Mouse (Mus musculus) hindbrain, embryonic 11.5 days (tissue): ENCODE results near the gene Ptgis. TPM values are rescaled to one million over a fixed set of nuclear protein-coding genes. Genes with fewer than 3 reads are reported as not detected.

ENCODE experiments used
- ATAC-seq: fragments of 200-750 bp; cut with Nextera tagmentation; 2 replicates; pipeline ENCODE4 v1.8.0; 2017; ENCODE audit warnings: mild to moderate bottlenecking, moderate TSS enrichment, moderate library complexity; ENCODE audit not compliant: low FRiP score
- DNase-seq: peaks from one replicate; pipeline ENCODE4 v3.0.0-alpha.2; 2015; ENCODE audit warnings: low spot score
- H3K27ac ChIP-seq: fragments of 300-500 bp; sonication (generic); 2 replicates; pipeline ENCODE4 v1.5.1; 2014; ENCODE audit warnings: mild to moderate bottlenecking, low read depth, low read length
- H3K27me3 ChIP-seq: fragments of 300-500 bp; sonication (generic); 2 replicates; pipeline ENCODE4 v1.6.1; 2014; ENCODE audit warnings: mild to moderate bottlenecking, low read length, moderate library complexity, mixed read lengths; ENCODE audit not compliant: control insufficient read depth, insufficient read depth
- H3K36me3 ChIP-seq: fragments of 300-500 bp; sonication (generic); 2 replicates; pipeline ENCODE4 v1.6.1; 2014; ENCODE audit warnings: mild to moderate bottlenecking, low read length, moderate library complexity, mixed read lengths; ENCODE audit not compliant: control insufficient read depth, insufficient read depth
- H3K4me1 ChIP-seq: fragments of 300-500 bp; sonication (generic); replicated peaks from 2 replicates; pipeline ENCODE4 v1.6.1; 2014; ENCODE audit warnings: low read length, mixed read lengths; ENCODE audit not compliant: control insufficient read depth, insufficient read depth
- H3K4me2 ChIP-seq: fragments of 300-500 bp; sonication (generic); replicated peaks from 2 replicates; pipeline ENCODE4 v1.6.1; 2014; ENCODE audit warnings: mild to moderate bottlenecking, low read depth, low read length
- H3K4me3 ChIP-seq: fragments of 300-500 bp; sonication (generic); 2 replicates; pipeline ENCODE4 v1.5.1; 2014; ENCODE audit warnings: low read depth, low read length
- H3K9ac ChIP-seq: fragments of 300-500 bp; sonication (generic); 2 replicates; pipeline ENCODE4 v1.6.1; 2014; ENCODE audit warnings: low read depth, low read length
- H3K9me3 ChIP-seq: fragments of 300-500 bp; sonication (generic); 2 replicates; pipeline ENCODE4 v1.6.1; 2016; ENCODE audit warnings: low read length; ENCODE audit not compliant: control insufficient read depth
- WGBS: fragments of 180-500 bp; shearing (Covaris S2); extraction: QIAGEN DNeasy Blood & Tissue Kit; methylation state at CpG from one replicate; pipeline ENCODE4 v1.1.7; 2014; 5-methylcytosine and 5-hydroxymethylcytosine counted together
- polyA plus RNA-seq: library from polyadenylated mRNA; unstranded; fragments of >200 nt; fragmentation: Nextera tagmentation; extraction: Ambion mirVana; gene quantifications from 2 replicates; pipeline ENCODE4 v1.2.1, GENCODE M21; 2014

Gene Ptgis
- polyA plus RNA-seq: 7.4 and 10.5 TPM in 2 replicates

DNA sequence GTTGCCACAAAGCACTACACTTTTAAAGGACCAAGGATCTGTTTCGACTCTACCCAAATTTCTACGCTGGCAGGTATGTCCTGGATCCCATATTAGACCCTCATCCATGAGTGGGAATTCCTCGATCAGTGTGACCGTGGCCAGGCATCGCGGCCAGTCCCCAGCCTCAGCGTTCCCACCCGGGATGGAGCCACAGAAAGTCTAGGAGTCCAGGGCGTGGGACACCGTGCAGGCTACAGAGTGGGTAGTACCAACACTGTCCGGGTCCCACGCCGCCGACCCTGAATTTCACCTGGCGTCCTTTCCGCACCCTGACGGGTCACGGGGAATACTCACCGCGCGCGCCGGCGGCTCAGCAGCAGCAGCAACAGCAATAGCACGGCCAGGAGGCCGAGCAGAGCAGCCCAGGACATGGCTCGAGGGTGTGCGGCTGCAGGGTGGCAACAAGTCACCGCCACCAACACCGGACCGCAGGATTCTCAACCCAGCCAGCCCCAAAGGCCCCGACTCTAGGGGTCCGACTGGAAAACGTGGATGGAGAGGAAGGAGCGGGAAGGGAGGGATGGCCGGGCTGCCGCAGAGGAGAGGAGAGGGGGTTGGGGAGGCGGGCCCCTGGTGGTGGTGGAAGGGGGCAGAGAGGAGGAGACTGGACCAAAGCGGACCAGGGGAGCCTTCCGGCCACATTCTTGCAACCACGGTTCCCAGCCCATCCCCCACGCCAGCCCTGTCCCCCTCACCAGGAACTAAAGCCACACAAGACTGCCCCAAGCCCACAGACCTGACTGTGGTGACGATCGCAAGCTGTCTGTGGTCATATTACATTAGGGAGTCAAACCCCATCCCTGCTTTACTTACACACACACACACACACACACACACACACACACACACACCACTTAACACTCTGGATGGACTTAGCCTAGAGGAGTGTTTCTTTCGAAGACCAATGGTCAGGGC lies at the start of gene Ptgis:
TSS of gene Ptgis (minus strand) at position 597 of the 957 bp plus-strand sequence.
- DNase-seq (peak; percentile 61), ATAC-seq (peak; percentile 35; the same call in 1 of the 2 replicates)
- peaks cover 2% of the 10 kb centered on the region; the same call in 1 of the 2 replicates for H3K27me3 ChIP-seq
- H3K4me1 ChIP-seq: no peaks in the 10 kb centered on the region
- no peak within 1 kb of the TSS for H3K27ac ChIP-seq
- peak within 1 kb of the TSS; percentile 58 for H3K4me2 ChIP-seq
- peak within 1 kb of the TSS; percentile 38 for H3K4me3 ChIP-seq
- no peaks in the 10 kb centered on the region for H3K9me3 ChIP-seq
- peak within 1 kb of the TSS; percentile 32 for H3K9ac ChIP-seq
- WGBS: 2% methylated on average over 42 of the region's 45 CpGs
- H3K36me3 ChIP-seq: no peaks in the 10 kb centered on the region

DNA sequence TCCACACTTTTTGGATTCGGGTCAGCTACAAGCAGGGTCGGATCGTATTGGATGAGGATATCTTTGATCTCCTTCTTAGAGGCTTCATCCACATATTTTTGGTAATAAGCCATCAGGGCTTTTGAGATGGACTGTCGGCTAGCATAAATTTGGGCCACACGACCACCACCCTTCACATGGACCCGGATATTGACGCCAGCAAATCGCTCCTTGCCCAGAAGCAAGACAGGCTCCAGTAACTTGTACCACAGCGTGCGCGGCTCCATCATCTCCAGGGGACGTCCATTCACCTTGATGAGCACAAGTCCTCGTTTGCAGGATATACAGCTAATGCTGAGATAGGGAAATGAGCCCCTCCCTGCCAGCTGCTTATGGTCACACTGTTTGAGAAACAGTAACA lies 41.1 kb upstream of the Ptgis start:
- ATAC-seq (no peak), DNase-seq (no peak)
- H3K27ac ChIP-seq: no peak overlapping the region
- no peaks in the 10 kb centered on the region for H3K36me3 ChIP-seq
- H3K9ac ChIP-seq: no peak overlapping the region
- 88% methylated on average over 13 of the region's 13 CpGs for WGBS
- no peak overlapping the region for H3K4me3 ChIP-seq
- no peaks in the 10 kb centered on the region for H3K4me1 ChIP-seq
- no peaks in the 10 kb centered on the region for H3K27me3 ChIP-seq
- H3K9me3 ChIP-seq: no peaks in the 10 kb centered on the region
- H3K4me2 ChIP-seq: no peak overlapping the region

DNA sequence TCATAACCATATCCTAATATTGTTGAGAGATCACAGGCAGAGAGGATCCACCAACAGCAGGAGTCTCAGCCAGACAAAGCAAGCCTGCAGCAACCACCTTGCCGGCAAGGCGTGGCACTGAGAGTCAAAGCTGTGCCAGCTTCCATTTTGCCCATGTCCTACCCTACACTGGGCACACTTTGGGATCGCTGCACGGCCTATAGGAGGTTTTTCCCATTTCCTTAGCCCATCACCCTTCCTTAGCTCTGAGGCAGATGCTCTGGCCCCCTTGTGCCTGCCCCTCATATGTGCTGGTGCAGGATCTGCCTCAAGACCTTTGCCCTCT lies 40.5 kb upstream of the Ptgis start:
- no peak overlapping the region for H3K27ac ChIP-seq
- no peaks in the 10 kb centered on the region for H3K9me3 ChIP-seq
- H3K4me3 ChIP-seq: no peak overlapping the region
- H3K36me3 ChIP-seq: no peaks in the 10 kb centered on the region
- DNase-seq (no peak), ATAC-seq (no peak)
- no peak overlapping the region for H3K4me2 ChIP-seq
- H3K4me1 ChIP-seq: no peaks in the 10 kb centered on the region
- 89% methylated on average over 4 of the region's 4 CpGs for WGBS
- no peaks in the 10 kb centered on the region for H3K27me3 ChIP-seq
- no peak overlapping the region for H3K9ac ChIP-seq

DNA sequence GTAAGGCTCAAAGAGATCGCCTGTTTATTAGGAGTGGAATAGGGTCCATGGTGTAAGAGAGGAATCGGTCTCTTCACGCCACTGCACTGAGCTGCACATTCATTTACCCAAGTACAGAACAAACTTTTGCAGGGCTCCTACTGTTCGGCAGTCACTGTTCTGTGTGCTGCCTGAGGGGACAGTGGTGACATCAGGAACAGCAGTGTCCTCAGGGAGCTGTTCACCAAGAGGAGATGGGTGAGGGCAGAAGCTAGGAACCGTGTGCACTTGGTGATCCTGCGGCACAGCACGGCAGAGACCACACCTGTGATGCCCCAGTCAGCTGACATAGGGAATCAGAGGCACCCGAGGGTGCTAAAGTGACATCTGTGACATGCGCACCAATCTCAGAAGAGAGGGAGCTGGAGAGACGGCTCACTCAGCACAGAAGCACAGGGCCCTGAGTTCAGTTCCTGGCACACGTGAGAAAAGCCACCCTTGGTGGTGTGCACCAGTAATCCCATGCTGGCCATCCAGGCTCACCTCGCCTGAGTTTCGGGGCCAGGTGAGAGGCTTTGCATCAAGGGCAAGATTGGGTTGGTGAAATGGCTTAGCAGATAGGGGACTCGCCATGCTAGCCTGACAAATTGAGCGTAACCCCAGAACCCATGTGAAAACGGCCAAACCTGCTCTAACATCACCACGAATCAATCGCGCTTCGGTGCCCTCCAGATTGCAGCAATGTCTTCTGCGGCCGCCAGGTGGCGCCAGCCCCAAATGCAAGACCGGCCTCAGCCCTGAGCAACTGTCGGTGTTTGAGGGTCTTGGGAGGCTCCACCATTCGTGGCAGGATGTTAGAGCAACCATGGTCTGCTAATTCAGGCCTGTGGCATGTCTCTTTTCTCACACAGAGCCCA lies 39.9 kb upstream of the Ptgis start:
- ATAC-seq: peak; percentile 68; the same call in 1 of the 2 replicates
- DNase-seq: peak; percentile 86
- 50% methylated on average over 26 of the region's 26 CpGs for WGBS

DNA sequence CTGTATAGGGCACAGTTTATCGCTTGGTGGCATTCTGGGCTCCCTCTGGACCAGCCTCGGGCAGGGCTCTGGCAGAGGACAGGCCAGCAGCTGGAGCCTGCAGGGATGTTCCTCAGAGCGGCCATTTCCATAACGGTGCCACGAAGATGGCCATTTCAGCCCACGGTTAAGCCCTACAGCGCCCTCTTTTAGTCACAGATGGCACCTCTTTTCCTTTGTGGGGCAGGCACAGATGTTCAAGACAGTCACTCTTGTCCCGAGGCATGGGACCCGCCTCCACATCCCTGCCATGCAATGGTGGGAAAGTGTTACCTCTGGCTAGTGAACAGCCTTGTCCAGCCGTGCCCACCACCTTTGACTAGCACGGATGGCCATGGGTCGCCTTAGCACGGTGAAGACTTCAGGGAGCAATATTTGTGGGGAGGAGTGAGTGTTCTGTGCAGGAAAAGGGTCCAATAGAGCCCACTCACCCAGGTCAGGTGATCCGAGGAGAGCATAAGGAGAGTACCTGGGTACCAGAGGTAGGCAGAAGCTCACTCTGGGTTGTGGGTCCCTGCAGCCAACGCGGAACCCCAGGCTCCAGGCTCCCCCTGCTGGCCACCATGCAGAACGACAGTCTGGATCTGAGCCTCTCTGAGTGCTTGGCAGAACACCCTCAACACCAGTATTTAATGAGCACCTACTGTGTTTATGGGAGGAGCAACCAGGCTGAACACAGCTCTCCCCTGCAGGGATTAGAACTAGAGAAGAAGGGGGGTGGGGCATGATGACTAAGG lies 38.5 kb upstream of the Ptgis start:
- Histone ChIP-seq H3K36me3 (no peaks in the 10 kb centered on the region), H3K4me1 (no peaks in the 10 kb centered on the region), H3K9ac (no peak overlapping the region), H3K9me3 (no peaks in the 10 kb centered on the region), H3K27me3 (no peaks in the 10 kb centered on the region), H3K27ac (no peak overlapping the region), H3K4me3 (no peak overlapping the region), H3K4me2 (no peak overlapping the region)
- peak; percentile 82 for DNase-seq
- no peak for ATAC-seq
- WGBS: 60% methylated on average over 17 of the region's 17 CpGs

More for the DNA sequence above, 39.9 kb upstream of the Ptgis start:
- no peaks in the 10 kb centered on the region for H3K27me3 ChIP-seq
- H3K4me3 ChIP-seq: no peak overlapping the region
- H3K9ac ChIP-seq: no peak overlapping the region; the same call in 1 of the 2 replicates
- no peak overlapping the region for H3K4me2 ChIP-seq
- no peaks in the 10 kb centered on the region for H3K4me1 ChIP-seq
- no peaks in the 10 kb centered on the region for H3K36me3 ChIP-seq
- no peaks in the 10 kb centered on the region for H3K9me3 ChIP-seq
- H3K27ac ChIP-seq: no peak overlapping the region

DNA sequence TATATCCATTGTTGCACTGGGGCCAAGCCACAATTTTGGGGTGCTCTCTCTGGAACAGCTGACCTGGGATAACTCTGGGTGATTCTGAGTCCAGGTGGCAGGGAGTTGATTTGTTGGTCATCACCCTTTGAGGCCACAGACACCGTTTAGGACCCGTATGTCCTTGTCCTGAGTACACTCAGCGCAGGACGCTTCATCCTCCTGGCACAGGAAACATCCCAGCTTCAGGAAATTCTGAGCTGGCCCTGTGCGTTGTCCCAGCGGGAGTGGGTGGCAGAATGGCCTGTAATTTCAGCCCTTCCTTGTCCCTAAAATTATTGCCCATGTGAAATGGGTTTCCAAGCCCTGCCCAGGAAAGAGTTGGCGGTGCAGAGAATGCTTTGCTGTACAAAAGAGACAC lies 37.6 kb upstream of the Ptgis start:
- 87% methylated on average over 7 of the region's 7 CpGs for WGBS

DNA sequence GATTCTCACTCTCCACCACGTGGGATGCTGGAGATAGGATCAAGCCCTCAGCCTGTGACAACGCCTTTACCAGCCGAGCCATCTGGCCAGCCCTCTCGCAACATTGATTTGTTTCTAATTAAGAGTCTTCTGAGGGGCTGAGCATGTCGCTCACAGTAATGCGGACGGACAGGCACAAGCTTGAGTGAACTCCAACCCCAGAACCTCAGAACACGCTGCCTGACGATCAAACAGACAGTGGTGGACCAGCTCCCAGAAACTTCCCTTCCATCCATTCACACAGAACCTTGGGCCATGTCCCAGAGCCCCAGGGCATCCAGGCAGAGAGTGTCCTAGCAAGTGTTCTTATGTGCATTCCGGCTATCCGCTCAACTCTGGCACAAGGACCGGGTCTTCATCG lies 36.6 kb upstream of the Ptgis start:
- Histone ChIP-seq H3K36me3 (no peaks in the 10 kb centered on the region), H3K4me3 (no peak overlapping the region), H3K9ac (no peak overlapping the region), H3K4me2 (no peak overlapping the region), H3K4me1 (no peaks in the 10 kb centered on the region), H3K9me3 (no peaks in the 10 kb centered on the region), H3K27me3 (no peaks in the 10 kb centered on the region), H3K27ac (no peak overlapping the region)
- 73% methylated on average over 13 of the region's 13 CpGs for WGBS
- no peak for DNase-seq
- ATAC-seq: no peak

More for the DNA sequence above, 37.6 kb upstream of the Ptgis start:
- no peak for DNase-seq
- H3K27ac ChIP-seq: no peak overlapping the region
- no peaks in the 10 kb centered on the region for H3K9me3 ChIP-seq
- no peak for ATAC-seq
- no peaks in the 10 kb centered on the region for H3K4me1 ChIP-seq
- no peak overlapping the region for H3K4me2 ChIP-seq
- no peak overlapping the region for H3K4me3 ChIP-seq
- no peaks in the 10 kb centered on the region for H3K36me3 ChIP-seq
- H3K27me3 ChIP-seq: no peaks in the 10 kb centered on the region
- H3K9ac ChIP-seq: no peak overlapping the region

DNA sequence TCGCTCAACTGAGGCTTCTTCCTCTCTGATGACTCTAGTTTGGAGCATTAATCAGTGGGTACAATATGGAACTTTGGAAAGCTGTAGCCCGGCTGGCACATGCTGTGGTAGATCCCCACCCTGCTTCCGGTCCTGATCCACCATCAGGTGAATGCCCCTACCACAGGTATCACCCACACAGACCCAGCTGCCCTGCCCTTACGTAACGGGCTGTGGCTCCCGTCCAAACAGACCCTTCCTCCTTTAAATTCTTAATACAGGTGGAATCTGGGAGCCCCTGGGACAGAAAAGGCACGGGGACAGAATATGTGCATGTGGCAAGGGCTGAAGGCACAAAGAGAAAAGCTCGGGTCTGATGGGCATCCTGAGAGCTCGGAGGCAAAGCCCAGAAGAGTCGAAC lies 35.5 kb upstream of the Ptgis start:
- no peak for DNase-seq
- Histone ChIP-seq H3K4me1 (no peaks in the 10 kb centered on the region), H3K27me3 (no peaks in the 10 kb centered on the region), H3K36me3 (no peaks in the 10 kb centered on the region), H3K4me3 (no peak overlapping the region), H3K9ac (no peak overlapping the region), H3K9me3 (no peaks in the 10 kb centered on the region), H3K27ac (no peak overlapping the region), H3K4me2 (no peak overlapping the region)
- ATAC-seq: no peak
- 86% methylated on average over 10 of the region's 10 CpGs for WGBS
